Mouse (Mus musculus): ENCODE results near the gene Rps6kb2. TPM values are rescaled to one million over a fixed set of nuclear protein-coding genes. Genes with fewer than 3 reads are reported as not detected.

Rps6kb2 gene
- polyA plus RNA-seq (2012; rRNA removed) = 75.7 and 77.5 TPM in 2 replicates

DNA sequence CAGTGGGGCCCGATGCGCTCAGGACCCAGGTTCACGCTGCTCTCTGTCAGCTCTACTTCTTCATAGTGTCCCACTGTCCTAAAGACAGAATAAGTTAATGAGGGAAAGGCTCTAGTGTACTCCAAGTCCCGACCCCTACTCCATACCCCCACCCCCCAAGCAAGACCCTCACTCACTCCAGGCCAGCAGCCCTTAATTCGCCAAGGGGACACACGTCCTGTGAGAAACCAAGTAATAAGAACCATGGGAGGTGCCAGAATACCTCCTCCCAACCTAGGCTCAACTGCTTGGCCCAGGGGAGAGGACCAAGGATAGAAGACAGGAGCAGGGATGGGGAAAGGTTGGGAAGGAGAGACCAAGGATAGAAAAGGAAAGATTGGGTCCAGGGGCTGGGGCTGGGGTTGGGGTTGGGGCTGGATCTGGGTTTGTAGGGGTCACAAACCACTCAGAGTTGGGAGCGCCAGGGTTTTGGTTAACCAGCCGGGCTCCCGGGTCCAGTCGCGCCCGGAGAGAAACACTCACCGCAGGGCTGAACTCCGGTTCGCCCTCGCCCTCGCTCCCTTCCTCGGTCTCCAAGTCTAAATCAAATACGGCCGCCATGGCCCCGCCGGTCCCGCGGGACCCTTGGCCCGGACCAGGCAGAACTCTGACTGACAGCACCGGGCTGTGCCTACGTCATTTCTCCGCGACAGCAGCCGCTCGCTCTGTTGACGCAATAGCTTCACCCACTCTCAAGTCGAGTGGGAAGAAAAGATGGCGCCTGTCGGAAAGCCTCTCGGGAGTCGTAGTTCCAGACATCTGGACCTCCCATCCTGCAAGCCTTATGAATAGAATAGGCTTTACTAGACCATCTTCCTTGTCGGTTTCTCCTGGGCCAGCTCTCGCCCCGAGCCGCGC lies at the start of gene Rps6kb2:
Gene Rps6kb2, minus strand, starts transcription at position 709 of the 897 bp plus-strand sequence.

DNA sequence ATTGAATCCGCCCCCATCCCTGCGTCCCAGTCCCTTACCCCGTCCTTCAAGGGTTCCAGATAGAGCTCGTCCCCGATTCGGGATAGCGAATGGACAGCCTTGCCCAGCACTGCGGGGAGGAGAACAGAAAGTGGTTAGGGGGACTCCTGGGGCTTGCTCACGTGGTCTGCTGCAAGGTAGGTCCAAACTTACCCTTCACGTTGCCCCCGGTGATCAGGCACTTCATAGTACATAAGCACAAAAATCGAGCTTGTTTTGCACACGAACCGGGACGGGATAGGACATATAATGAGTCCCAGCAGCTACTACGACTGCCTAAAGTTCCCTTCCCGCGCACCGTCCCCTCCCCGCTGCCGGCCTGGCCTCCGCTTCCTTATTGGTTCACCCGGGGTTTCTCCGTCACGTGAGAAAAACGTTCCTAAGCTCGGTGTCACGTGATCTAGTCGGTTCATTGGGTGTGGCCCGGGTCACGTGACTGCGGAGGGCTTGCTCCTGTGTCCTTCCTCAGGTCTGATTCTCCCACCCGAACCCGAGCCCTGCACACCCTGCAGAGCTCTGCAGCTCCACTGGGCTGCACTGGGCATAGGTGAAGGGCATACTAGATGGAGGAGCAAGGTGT lies 38.2 kb upstream of the Rps6kb2 start, which contains the start of gene Rad9a:
Gene Rad9a, minus strand, starts transcription at position 372 of the 619 bp plus-strand sequence.

DNA sequence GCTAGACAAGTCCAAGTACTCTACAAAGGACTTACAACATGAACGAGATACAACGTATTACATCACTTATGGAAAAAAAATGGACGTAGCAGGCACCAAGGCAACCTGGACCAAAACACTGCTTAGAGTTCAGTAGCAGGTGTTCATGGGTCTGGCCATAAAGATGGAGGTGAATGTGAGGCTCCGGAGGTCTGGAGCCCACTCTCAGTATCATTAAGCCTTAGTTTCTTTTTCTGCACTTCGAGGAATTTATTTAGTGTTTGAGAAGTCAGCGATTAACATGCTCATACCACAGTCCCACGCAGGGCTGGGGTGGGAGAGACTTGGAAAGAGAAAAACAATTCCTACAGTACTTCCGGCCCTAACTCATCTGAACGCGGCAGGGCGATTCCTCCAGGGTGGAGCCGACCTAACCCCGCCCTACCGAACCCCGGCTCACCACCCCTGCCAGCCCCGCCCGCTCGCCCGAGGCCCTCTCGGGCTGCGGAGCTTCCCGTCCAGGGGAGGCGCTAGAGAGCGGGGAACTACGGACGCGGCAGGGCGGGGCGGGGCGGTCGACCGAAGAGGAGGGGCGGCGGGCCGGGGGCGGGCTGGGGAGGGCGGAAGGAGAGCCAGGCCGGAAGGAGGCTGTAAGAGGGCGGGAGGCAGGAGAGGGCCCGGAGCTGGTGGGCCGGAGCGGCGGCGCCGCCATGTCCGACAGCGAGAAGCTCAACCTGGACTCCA lies 28.5 kb upstream of the Rps6kb2 start, which contains the start of gene Ppp1ca:
Gene Ppp1ca, plus strand, starts transcription at position 538 of the 723 bp plus-strand sequence.

DNA sequence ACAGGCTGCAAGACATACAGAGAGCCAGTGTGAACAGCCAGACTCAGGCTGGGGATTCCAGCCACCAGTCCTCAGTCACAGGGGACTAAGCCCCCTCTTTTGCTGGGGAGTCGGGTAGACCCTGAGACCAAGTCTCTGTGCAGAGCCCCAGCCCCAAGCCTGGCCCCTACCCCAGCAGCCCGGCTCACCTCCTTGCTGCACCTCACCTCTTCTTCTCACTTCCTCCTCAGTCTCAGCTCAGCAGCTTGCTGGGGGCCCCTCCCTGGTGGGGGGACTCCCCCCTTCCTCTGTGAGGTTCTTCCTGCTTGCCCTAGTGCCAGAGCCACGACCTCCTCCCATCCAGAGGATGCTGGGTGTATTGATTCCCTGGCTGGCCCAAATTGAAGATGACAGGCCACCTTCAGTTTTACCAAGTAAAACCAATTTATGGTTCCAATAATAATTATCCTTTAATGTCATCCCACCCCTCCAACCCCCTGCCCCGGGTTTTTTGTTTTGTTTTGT lies 27.7 kb upstream of the Rps6kb2 start, which contains the start of gene Tbc1d10c:
Gene Tbc1d10c, minus strand, starts transcription at position 454 of the 504 bp plus-strand sequence.

DNA sequence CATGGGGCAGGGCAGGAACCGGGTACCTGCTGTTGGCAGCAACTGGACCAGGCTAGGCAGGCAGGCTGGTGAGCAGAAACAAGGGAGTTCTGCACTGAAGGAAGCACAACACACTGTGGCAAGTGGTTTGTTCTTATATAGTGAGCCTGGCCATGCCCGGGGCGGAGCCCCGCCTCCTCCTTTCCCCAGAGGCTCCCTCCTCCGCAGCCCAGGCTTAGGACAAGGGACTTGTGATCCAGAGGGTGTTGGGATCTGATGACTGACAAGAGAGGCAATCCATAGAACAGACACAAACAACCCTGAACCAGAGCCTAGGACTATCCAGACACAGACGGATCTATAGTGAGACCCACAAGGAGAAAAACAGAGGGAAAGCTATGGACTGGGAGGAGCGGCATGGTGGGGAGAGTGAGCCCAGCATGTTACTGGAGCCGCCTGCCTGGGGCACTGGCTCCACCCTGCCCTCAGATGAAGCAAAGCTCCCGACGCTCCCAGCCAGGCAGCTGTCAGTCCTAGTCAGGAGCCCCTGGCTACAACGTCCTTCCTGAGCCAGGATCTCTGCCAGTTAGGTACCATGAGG lies 12.3 kb upstream of the Rps6kb2 start, which contains the start of gene Carns1:
Gene Carns1, minus strand, starts transcription at position 112 of the 580 bp plus-strand sequence.

DNA sequence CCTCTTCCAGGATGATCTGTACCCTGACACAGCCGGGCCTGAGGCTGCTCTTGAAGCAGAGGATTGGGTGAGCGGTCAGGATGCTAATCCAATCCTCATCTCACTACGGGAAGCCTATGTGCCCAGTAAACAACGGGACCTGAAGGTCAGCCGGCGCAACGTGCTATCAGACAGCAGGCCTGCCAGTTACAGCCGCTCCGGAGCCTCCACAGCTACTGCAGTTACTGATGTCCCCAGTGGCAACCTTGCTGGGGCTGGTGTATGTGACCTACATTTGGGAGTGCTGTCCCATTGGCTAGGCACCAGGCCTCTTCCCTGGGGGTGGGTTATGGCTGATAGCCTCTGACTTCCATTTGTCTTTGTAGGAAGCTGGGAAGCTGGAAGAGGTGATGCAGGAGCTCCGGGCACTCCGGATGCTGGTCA lies 9.9 kb downstream of the Rps6kb2 start, which contains the start of gene Ptprcap:
Gene Ptprcap, plus strand, starts transcription at position 373 of the 423 bp plus-strand sequence.

DNA sequence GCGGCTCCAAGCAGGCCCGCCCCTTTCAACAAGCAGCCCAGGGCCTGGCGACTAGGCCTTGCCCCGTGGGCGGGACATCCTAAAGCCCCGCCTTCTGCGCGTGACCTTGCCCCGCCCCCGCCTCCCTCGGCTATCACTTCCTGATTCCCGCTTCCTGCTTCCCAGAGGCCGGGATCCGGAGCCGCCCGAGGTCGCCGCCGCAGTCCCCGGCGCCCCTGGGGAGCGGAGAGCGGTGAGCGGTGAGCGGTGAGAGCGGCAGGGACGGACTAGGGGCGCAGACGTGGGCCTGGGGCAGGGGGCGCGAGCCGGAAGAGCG lies 14.7 kb downstream of the Rps6kb2 start, which contains the start of gene Coro1b:
Gene Coro1b, plus strand, starts transcription at position 129 of the 316 bp plus-strand sequence.

DNA sequence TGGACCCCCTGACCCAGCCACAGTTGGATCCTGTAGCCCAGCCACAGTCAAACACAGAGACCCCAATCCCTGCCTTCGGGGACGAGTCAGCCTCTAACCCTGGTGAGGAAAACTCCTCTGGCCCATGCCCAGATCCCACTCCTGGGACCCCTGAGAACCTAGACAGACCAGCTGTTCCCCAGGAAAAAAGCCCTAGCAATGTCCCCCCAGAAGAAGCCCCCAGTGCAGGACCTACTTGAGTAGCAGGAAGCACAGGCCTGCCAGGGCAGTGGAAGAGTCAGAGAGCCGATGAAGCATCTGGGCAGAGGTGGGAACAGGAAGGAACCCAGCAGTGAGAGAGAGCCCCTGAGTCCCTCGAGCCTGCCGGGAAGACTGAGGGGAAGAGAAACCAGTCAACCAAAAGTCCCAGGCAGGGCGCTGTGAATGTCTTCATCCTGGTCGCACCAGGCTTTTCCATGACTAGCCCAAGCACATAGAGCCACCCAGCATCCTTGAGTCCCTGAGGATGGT lies 19.3 kb downstream of the Rps6kb2 start, which contains the start of gene Cabp4:
Gene Cabp4, minus strand, starts transcription at position 275 of the 510 bp plus-strand sequence.

DNA sequence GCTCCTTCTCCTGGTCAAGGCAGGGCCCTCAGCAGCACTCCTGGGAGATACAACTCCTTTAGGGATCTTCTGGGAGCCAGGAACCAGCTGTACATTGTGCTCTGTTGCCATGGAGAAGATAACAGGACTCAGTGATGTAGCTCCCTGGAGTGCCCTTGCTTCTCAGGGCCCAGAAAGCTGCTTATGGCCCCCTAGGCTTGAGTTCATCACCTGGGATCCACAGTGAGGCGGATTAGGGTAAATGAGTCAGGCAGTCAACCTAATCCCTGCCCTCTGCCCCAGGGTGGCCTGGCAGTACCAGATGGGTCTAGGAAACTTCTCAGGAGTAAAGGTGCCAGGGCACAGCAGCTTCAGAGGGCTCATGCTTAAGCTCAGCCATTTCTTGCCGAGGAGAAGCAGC lies 23.7 kb downstream of the Rps6kb2 start, which contains the start of gene Gpr152:
Gene Gpr152, plus strand, starts transcription at position 342 of the 400 bp plus-strand sequence.

DNA sequence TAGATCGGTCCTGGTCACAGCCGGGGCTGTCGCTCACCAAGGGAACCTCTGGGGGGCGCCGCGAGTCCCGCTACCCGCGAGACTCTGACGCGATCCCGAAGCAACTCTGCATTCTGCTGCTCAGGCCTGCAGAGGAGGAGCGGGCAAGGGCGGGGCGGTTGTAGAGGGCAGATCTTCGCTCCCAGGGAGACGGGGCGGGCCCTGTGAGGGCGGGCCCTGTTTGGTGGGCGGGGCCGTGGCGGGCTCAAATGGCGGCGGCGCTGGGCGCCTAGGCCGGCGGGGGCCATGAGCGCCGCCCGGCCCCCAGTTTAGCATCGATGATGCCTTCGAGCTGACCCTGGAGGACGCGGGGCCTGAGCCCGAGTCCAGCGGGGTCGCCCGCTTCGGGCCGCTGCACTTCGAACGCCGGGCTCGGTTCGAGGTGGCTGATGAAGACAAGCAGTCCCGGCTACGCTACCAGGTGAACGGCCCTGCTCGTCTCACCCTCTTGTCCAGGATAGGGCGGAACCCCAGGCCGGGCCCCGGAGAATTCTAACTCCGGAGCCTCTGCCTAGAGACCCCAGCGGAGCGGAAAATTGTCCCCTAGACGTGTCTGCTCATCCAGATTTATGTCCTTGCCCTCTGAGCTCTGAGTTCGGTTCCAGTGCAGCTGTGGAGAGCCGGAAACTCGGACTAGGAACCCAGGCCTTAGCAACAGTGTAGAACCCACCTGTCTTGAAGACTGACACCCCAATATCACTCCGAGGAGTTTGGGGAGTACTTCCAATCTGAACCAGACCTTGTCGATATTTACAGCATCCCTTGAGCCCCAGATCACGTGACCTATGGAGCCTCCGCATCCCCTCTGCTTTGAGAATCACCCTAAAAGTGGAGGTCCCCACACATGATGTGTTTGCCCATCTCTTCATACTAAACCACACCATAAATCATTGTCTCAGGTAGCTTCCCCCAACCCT lies 37.1 kb downstream of the Rps6kb2 start, which contains the start of gene Aip:
Gene Aip, minus strand, starts transcription at position 118 of the 956 bp plus-strand sequence.

Other genes starting within 250 kb of the Rps6kb2 start
- gene Aldh3b1, start 233.5 kb downstream of the Rps6kb2 start, polyA plus RNA-seq (2012; rRNA removed) = 1.7 and 1.8 TPM in 2 replicates
- 14.5 and 15.1 TPM in 2 replicates for gene Unc93b1, start 228.2 kb downstream of the Rps6kb2 start, polyA plus RNA-seq (2012; rRNA removed)
- gene Aldh3b3, start 204.7 kb downstream of the Rps6kb2 start, polyA plus RNA-seq (2012; rRNA removed) = 0.05 TPM in 1 of 2 replicates, not detected in the other
- gene Aldh3b2, start 191.0 kb downstream of the Rps6kb2 start, polyA plus RNA-seq (2012; rRNA removed) = 0.32 and 1.8 TPM in 2 replicates
- 2.3 and 3.3 TPM in 2 replicates for gene Acy3, start 176.8 kb downstream of the Rps6kb2 start, polyA plus RNA-seq (2012; rRNA removed)
- gene Tbx10, start 170.6 kb downstream of the Rps6kb2 start, polyA plus RNA-seq (2012; rRNA removed) = 0.05 and 0.21 TPM in 2 replicates
- gene Nudt8, start 162.8 kb downstream of the Rps6kb2 start, polyA plus RNA-seq (2012; rRNA removed) = 14.7 and 17.5 TPM in 2 replicates
- gene Gm49405, start 162.7 kb downstream of the Rps6kb2 start, polyA plus RNA-seq (2012; rRNA removed) = 9.0 and 9.6 TPM in 2 replicates
- gene Doc2g, start 160.0 kb downstream of the Rps6kb2 start, polyA plus RNA-seq (2012; rRNA removed) = 23.9 and 25.6 TPM in 2 replicates
- 172 and 187 TPM in 2 replicates for gene Ndufv1, start 150.5 kb downstream of the Rps6kb2 start, polyA plus RNA-seq (2012; rRNA removed)
- gene Gstp1, start 125.4 kb downstream of the Rps6kb2 start, polyA plus RNA-seq (2012; rRNA removed) = 226 and 263 TPM in 2 replicates
- gene Gstp2, start 117.3 kb downstream of the Rps6kb2 start, polyA plus RNA-seq (2012; rRNA removed) = 1.2 and 5.2 TPM in 2 replicates
- 0.38 TPM in 1 of 2 replicates, not detected in the other for gene Gstp3, start 103.8 kb downstream of the Rps6kb2 start, polyA plus RNA-seq (2012; rRNA removed)
- gene Cabp2, start 81.8 kb downstream of the Rps6kb2 start, polyA plus RNA-seq (2012; rRNA removed) = not detected in 2 replicates
- 51.1 and 56.1 TPM in 2 replicates for gene Cdk2ap2, start 66.2 kb downstream of the Rps6kb2 start, polyA plus RNA-seq (2012; rRNA removed)
- gene Pitpnm1, start 63.4 kb downstream of the Rps6kb2 start, polyA plus RNA-seq (2012; rRNA removed) = 112 and 116 TPM in 2 replicates
- 122 and 129 TPM in 2 replicates for gene Aip, start 37.5 kb downstream of the Rps6kb2 start, polyA plus RNA-seq (2012; rRNA removed)
- gene Gpr152, start 23.6 kb downstream of the Rps6kb2 start, polyA plus RNA-seq (2012; rRNA removed) = 0.05 and 0.06 TPM in 2 replicates
- gene Cabp4, start 19.3 kb downstream of the Rps6kb2 start, polyA plus RNA-seq (2012; rRNA removed) = 0.03 and 0.05 TPM in 2 replicates
- gene Coro1b, start 14.7 kb downstream of the Rps6kb2 start, polyA plus RNA-seq (2012; rRNA removed) = 245 and 266 TPM in 2 replicates
- gene Ptprcap, start 9.8 kb downstream of the Rps6kb2 start, polyA plus RNA-seq (2012; rRNA removed) = 1.6 and 2.9 TPM in 2 replicates
- 3.6 and 4.1 TPM in 2 replicates for gene Carns1, start 12.1 kb upstream of the Rps6kb2 start, polyA plus RNA-seq (2012; rRNA removed)
- 2.0 and 3.4 TPM in 2 replicates for gene Tbc1d10c, start 27.9 kb upstream of the Rps6kb2 start, polyA plus RNA-seq (2012; rRNA removed)
- 403 and 409 TPM in 2 replicates for gene Ppp1ca, start 28.7 kb upstream of the Rps6kb2 start, polyA plus RNA-seq (2012; rRNA removed)
- gene Rad9a, start 38.3 kb upstream of the Rps6kb2 start, polyA plus RNA-seq (2012; rRNA removed) = 39.4 and 40.6 TPM in 2 replicates
- gene Clcf1, start 50.9 kb upstream of the Rps6kb2 start, polyA plus RNA-seq (2012; rRNA removed) = 2.9 and 7.3 TPM in 2 replicates
- 1.2 TPM in 1 of 2 replicates, not detected in the other for gene AC109138.7, start 51.0 kb upstream of the Rps6kb2 start, polyA plus RNA-seq (2012; rRNA removed)
- gene Pold4, start 68.5 kb upstream of the Rps6kb2 start, polyA plus RNA-seq (2012; rRNA removed) = 28.6 and 30.9 TPM in 2 replicates
- gene Ssh3, start 105.8 kb upstream of the Rps6kb2 start, polyA plus RNA-seq (2012; rRNA removed) = 50.7 and 62.1 TPM in 2 replicates
- gene Ankrd13d, start 119.8 kb upstream of the Rps6kb2 start, polyA plus RNA-seq (2012; rRNA removed) = 43.2 and 50.9 TPM in 2 replicates
- gene Grk2, start 142.9 kb upstream of the Rps6kb2 start, polyA plus RNA-seq (2012; rRNA removed) = 107 and 108 TPM in 2 replicates
- 80.2 and 85.5 TPM in 2 replicates for gene Kdm2a, start 234.9 kb upstream of the Rps6kb2 start, polyA plus RNA-seq (2012; rRNA removed)